Mouse (Mus musculus) liver, embryonic 15.5 days (tissue): ENCODE measurements around the gene Pno1. TPM values are rescaled to one million over a fixed set of nuclear protein-coding genes. Genes with fewer than 3 reads are reported as not detected.
"Not testable (repeated sequence)": the region's sequence is repeated elsewhere in the genome, so short reads cannot be mapped to it uniquely, and the experiment has no call there.

Source experiments
- ATAC-seq: fragments of 200-750 bp; cut with Nextera tagmentation; 2 replicates; pipeline ENCODE4 v1.8.0; 2017; ENCODE audit warnings: moderate number of reproducible peaks, mild to moderate bottlenecking, moderate library complexity; ENCODE audit not compliant: insufficient read depth
- H3K27ac ChIP-seq: fragments of 300-500 bp; sonication (generic); replicated peaks from 2 replicates; pipeline ENCODE4 v1.5.1; 2015; ENCODE audit warnings: mild to moderate bottlenecking, inconsistent platforms
- H3K27me3 ChIP-seq: fragments of 300-500 bp; sonication (generic); 2 replicates; pipeline ENCODE4 v1.6.1; 2015; ENCODE audit warnings: mild to moderate bottlenecking, inconsistent platforms
- H3K36me3 ChIP-seq: fragments of 300-500 bp; sonication (generic); replicated peaks from 2 replicates; pipeline ENCODE4 v1.6.1; 2015; ENCODE audit warnings: moderate library complexity, mild to moderate bottlenecking, inconsistent platforms
- H3K4me1 ChIP-seq: fragments of 300-500 bp; sonication (generic); replicated peaks from 2 replicates; pipeline ENCODE4 v1.6.1; 2015; ENCODE audit warnings: inconsistent platforms
- H3K4me2 ChIP-seq: fragments of 300-500 bp; sonication (generic); 2 replicates; pipeline ENCODE4 v1.6.1; 2015; ENCODE audit warnings: moderate library complexity, mild to moderate bottlenecking, inconsistent platforms
- H3K4me3 ChIP-seq: fragments of 300-500 bp; sonication (generic); replicated peaks from 2 replicates; pipeline ENCODE4 v1.5.1; 2015; ENCODE audit warnings: mild to moderate bottlenecking, inconsistent platforms
- H3K9ac ChIP-seq: fragments of 300-500 bp; sonication (generic); 2 replicates; pipeline ENCODE4 v1.6.1; 2015; ENCODE audit warnings: moderate library complexity, mild to moderate bottlenecking, inconsistent platforms
- H3K9me3 ChIP-seq: fragments of 300-500 bp; sonication (generic); replicated peaks from 2 replicates; pipeline ENCODE4 v1.6.1; 2016; ENCODE audit warnings: inconsistent platforms
- WGBS: fragments of 180-500 bp; shearing (Covaris S2); methylation state at CpG from one replicate; pipeline ENCODE4 v1.1.7; 2015; ENCODE audit warnings: mixed read lengths; ENCODE audit not compliant: insufficient replicate concordance; 5-methylcytosine and 5-hydroxymethylcytosine counted together
- polyA plus RNA-seq: library from polyadenylated mRNA; unstranded; fragments of >200 nt; fragmentation: Nextera tagmentation; extraction: Ambion mirVana; gene quantifications from 2 replicates; pipeline ENCODE4 v1.2.1, GENCODE M21; 2015

Gene Pno1
- polyA plus RNA-seq, result 29.3 and 34.1 TPM in 2 replicates

GRCm38 (mm10) chr11:17211258-17212140 is at the start of gene Pno1:
Gene Pno1, minus strand, starts transcription at chr11:17211568.
- Histone ChIP-seq H3K4me2 (peak within 1 kb of the TSS; percentile 88), H3K36me3 (peaks cover 16% of the 10 kb centered on the region), H3K4me3 (peak within 1 kb of the TSS; percentile 86), H3K4me1 (peaks cover 25% of the 10 kb centered on the region), H3K9me3 (no peaks in the 10 kb centered on the region), H3K27me3 (no peaks in the 10 kb centered on the region), H3K9ac (peak within 1 kb of the TSS; percentile 77), H3K27ac (peak within 1 kb of the TSS; percentile 85)
- WGBS, result under 1% methylated on average over 65 of the region's 65 CpGs
- peak; percentile 97 for ATAC-seq

- Histone ChIP-seq H3K4me2 (peak overlapping the region; percentile 66), H3K9me3 (no peaks in the 10 kb centered on the region), H3K4me3 (peak overlapping the region; percentile 85), H3K27me3 (no peaks in the 10 kb centered on the region), H3K4me1 (peaks cover 12% of the 10 kb centered on the region), H3K27ac (peak overlapping the region; percentile 90), H3K9ac (peak overlapping the region; percentile 81), H3K36me3 (no peaks in the 10 kb centered on the region)
- peak; percentile 41 for ATAC-seq
- WGBS, result under 1% methylated on average over 17 of the region's 17 CpGs
Observed at GRCm38 (mm10) chr11:17257861-17258260, 46.5 kb upstream of the Pno1 start.

DNA sequence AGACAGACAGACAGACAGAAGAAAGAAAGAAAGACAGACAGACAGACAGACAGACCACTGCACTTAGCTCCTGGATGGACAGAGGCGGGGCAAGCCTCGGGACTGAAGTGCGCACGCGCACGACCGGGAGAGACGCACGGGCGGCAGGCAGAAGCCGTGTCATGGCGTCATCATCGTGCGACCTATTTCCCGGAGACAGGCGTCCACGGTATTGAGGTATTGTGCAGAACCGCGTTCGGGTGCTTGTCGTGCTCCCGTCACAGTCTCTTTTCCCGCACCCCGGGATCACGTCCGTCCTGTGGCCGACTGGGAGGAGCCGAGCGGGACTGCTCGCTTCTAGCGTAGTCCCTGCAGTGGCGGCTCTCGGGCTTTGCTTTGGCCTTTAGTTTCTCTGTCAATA is 46.1 kb upstream of the Pno1 start, which contains the start of gene C1d:
Gene C1d, plus strand, starts transcription at position 137 of the 400 bp plus-strand sequence.
- Histone ChIP-seq H3K9me3 (no peaks in the 10 kb centered on the region), H3K27me3 (no peaks in the 10 kb centered on the region), H3K9ac (peak within 1 kb of the TSS; percentile 81), H3K4me3 (peak within 1 kb of the TSS; percentile 85), H3K4me2 (peak within 1 kb of the TSS; percentile 66), H3K4me1 (peaks cover 12% of the 10 kb centered on the region), H3K27ac (peak within 1 kb of the TSS; percentile 90), H3K36me3 (no peaks in the 10 kb centered on the region)
- under 1% methylated on average over 33 of the region's 33 CpGs for WGBS
- peak; percentile 93 for ATAC-seq

DNA sequence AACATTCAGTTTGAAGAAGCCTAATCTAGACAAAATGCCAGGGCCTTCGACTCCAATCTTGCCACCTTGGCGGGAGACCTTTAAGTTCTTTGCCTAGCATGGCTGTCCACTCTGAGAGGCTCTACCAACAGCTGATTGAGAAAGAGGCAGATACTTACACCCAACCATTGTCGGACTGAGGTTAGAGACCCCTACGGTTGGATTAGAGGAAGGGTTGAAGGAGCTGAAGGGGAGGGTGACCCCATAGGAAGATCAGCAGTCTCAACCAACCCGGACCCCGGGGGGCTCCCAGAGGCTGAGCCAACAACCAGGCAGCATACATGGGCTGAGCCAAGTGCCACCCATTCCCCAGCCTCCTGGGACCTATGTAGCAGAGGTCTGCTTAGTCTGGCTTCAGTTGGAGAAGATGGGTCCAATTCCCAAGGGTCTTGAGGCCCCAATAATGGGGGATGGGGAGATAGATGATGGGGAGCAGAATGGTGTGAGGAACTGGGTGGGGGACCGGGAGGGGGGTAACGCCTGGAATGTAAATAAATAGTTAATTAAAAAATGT is 45.5 kb upstream of the Pno1 start:
- peak overlapping the region; percentile 81; the same call in 1 of the 2 replicates for H3K9ac ChIP-seq

GRCm38 (mm10) chr11:17248715-17249114 is 37.3 kb upstream of the Pno1 start:
- no peaks in the 10 kb centered on the region for H3K4me1 ChIP-seq
- no peaks in the 10 kb centered on the region for H3K36me3 ChIP-seq
- no peaks in the 10 kb centered on the region for H3K9me3 ChIP-seq
- H3K27ac ChIP-seq, result no peak overlapping the region
- no peak overlapping the region for H3K9ac ChIP-seq
- H3K4me2 ChIP-seq, result no peak overlapping the region
- no peak overlapping the region for H3K4me3 ChIP-seq
- no peak for ATAC-seq
- no peaks in the 10 kb centered on the region for H3K27me3 ChIP-seq

More for the DNA sequence above, 45.5 kb upstream of the Pno1 start:
- 52% methylated on average over 8 of the region's 8 CpGs for WGBS
- H3K4me1 ChIP-seq, result peaks cover 12% of the 10 kb centered on the region
- H3K4me2 ChIP-seq, result peak overlapping the region; percentile 66
- H3K4me3 ChIP-seq, result peak overlapping the region; percentile 85
- peak; percentile 37; the same call in 1 of the 2 replicates for ATAC-seq
- no peaks in the 10 kb centered on the region for H3K9me3 ChIP-seq
- H3K36me3 ChIP-seq, result no peaks in the 10 kb centered on the region
- peak overlapping the region; percentile 90; the same call in 1 of the 2 replicates for H3K27ac ChIP-seq
- H3K27me3 ChIP-seq, result no peaks in the 10 kb centered on the region

DNA sequence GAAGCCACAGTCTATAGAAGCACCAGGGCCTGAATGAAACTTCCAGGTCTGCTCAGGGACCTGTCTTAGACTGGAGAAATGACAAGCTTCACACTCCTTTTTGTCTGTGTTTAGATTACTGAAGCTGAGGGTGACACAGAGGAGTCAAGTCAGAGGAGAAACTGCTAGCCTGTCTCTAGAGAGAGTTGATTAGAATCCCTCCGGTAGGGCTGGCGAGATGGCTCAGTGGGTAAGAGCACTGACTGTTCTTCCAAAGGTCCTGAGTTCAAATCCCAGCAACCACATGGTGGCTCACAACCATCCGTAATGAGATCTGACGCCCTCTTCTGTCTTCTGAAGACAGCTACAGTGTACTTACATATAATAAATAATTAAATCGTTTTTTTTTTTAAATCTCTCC is 27.2 kb upstream of the Pno1 start:
- not testable (repeated sequence) for H3K27me3 ChIP-seq, H3K9ac ChIP-seq, H3K4me2 ChIP-seq, H3K4me1 ChIP-seq, H3K36me3 ChIP-seq, ATAC-seq, H3K27ac ChIP-seq, H3K4me3 ChIP-seq, H3K9me3 ChIP-seq
- 76% methylated on average over 5 of the region's 5 CpGs for WGBS

DNA sequence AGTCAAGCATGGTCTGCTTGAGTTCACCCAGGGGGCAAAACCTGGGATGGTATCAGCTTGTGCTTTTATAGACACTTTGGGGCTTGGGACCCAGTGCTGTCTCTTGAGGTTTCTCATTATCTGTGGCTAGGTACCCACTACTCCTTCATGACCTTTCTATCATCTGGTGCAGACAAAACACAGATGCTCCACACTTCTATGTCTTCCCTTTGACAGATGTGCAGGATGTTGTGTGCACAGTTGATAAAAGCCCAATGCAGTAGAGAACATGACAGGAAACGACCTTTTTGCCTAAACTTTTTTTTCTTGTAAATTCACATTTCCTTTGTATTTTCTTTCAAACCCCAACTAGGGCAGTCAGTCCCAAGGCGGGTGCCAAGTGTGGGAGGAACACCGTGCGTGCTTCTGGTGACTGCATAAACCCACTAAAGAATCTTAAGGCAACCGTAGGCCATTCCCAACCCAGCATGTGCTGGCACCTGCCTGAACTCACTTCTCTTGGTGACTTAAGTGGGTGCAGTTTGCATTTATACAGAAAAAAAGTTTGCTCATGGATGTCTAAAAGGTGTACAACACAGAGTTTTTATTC is 25.2 kb upstream of the Pno1 start:
- peak; percentile 56 for ATAC-seq

DNA sequence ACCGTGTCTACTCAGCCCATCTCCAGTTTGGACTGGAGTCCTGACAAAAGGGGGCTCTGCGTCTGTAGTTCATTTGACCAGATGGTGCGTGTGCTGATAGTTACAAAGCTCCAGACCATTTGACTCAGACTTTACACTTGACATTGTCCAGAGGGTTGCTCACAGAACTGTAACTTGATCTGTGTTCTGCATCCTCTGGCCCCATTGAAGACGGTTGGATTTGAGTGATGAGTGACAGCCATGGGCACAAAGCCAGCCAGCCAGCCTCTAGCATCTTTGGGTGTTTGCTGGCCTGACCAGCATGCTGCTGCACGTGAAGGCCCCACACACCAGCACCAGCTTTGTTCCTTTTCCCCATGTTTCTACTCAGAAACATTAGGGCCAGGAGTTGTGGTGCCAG is 21.4 kb upstream of the Pno1 start:
- no peaks in the 10 kb centered on the region for H3K27me3 ChIP-seq
- no peak overlapping the region for H3K4me2 ChIP-seq
- no peak overlapping the region for H3K27ac ChIP-seq
- no peak overlapping the region for H3K9ac ChIP-seq
- H3K9me3 ChIP-seq, result no peaks in the 10 kb centered on the region
- H3K4me3 ChIP-seq, result no peak overlapping the region
- 73% methylated on average over 5 of the region's 5 CpGs for WGBS
- H3K4me1 ChIP-seq, result peaks cover 9% of the 10 kb centered on the region
- no peak for ATAC-seq
- peaks cover 39% of the 10 kb centered on the region for H3K36me3 ChIP-seq

More for the DNA sequence above, 25.2 kb upstream of the Pno1 start:
- H3K27me3 ChIP-seq, result no peaks in the 10 kb centered on the region
- peaks cover 20% of the 10 kb centered on the region for H3K36me3 ChIP-seq
- H3K4me2 ChIP-seq, result no peak overlapping the region
- H3K27ac ChIP-seq, result no peak overlapping the region
- no peak overlapping the region for H3K4me3 ChIP-seq
- peaks cover 9% of the 10 kb centered on the region for H3K4me1 ChIP-seq
- no peak overlapping the region for H3K9ac ChIP-seq
- no peaks in the 10 kb centered on the region for H3K9me3 ChIP-seq
- WGBS, result 14% methylated on average over 5 of the region's 5 CpGs

GRCm38 (mm10) chr11:17221126-17221525 is 9.8 kb upstream of the Pno1 start:
- Histone ChIP-seq H3K4me1 (no peaks in the 10 kb centered on the region), H3K36me3 (peaks cover 21% of the 10 kb centered on the region), H3K4me3 (no peak overlapping the region), H3K4me2 (no peak overlapping the region), H3K9me3 (no peaks in the 10 kb centered on the region), H3K27me3 (no peaks in the 10 kb centered on the region), H3K9ac (no peak overlapping the region), H3K27ac (no peak overlapping the region)
- ATAC-seq, result no peak
- 85% methylated on average over 8 of the region's 8 CpGs for WGBS

- Histone ChIP-seq H3K36me3 (peaks cover 2% of the 10 kb centered on the region; the same call in 1 of the 2 replicates), H3K4me2 (no peak overlapping the region), H3K27ac (no peak overlapping the region), H3K27me3 (no peaks in the 10 kb centered on the region), H3K4me3 (no peak overlapping the region), H3K9ac (no peak overlapping the region), H3K9me3 (no peaks in the 10 kb centered on the region), H3K4me1 (peaks cover 21% of the 10 kb centered on the region)
- WGBS, result 69% methylated on average over 3 of the region's 3 CpGs
- ATAC-seq, result no peak
Observed at GRCm38 (mm10) chr11:17215475-17215874, 4.1 kb upstream of the Pno1 start.

- H3K4me1 ChIP-seq, result peaks cover 25% of the 10 kb centered on the region
- peak overlapping the region; percentile 77 for H3K9ac ChIP-seq
- H3K4me2 ChIP-seq, result peak overlapping the region; percentile 88
- H3K27ac ChIP-seq, result peak overlapping the region; percentile 85
- 15% methylated on average over 5 of the region's 5 CpGs for WGBS
- H3K27me3 ChIP-seq, result no peaks in the 10 kb centered on the region
- no peak for ATAC-seq
- H3K9me3 ChIP-seq, result no peaks in the 10 kb centered on the region
- H3K4me3 ChIP-seq, result peak overlapping the region; percentile 86
- H3K36me3 ChIP-seq, result peaks cover 11% of the 10 kb centered on the region
Observed at GRCm38 (mm10) chr11:17212903-17213509, 1.6 kb upstream of the Pno1 start.
